ENCODE assay signal across 26 mouse cellular contexts in the genomic region with DNA sequence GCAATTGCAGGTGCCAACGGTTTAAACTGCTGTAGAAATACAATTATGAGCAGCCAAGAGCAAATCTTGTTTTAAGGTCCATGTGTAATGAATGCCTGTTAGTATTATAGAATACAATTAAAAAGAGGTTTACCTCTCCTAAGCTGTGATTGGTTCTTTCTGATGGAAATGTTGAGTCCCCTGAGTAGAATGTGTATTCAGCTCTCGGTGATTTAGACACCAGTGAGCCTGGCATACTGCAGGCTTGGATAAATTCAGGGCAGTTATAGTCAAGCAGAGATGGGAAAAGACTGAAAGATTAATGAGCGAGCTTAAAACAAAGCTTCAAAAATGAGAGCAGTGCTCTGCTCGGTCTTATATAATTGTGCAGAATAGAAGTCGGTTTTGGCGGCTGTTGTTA.
DNase-seq lines count a peak whose midpoint lies in the region; ATAC-seq lines count a peak whose summit lies in the region.
"Had no signal": no experiment of that assay in that cellular context is flagged by ENCODE, and none has a peak within 500 bp of the region (broad histone marks: within the 10 kb centered on the region; RNA-seq: fewer than 3 reads in every experiment).

No protein-coding gene starts in this region.

- WGBS in hindbrain, embryonic 12.5 days: 74% methylated on average over 6 of the region's 6 CpGs
- WGBS in hindbrain, embryonic 16.5 days: 61% methylated on average over 6 of the region's 6 CpGs
- WGBS in midbrain, embryonic 12.5 days: 55% methylated on average over 6 of the region's 6 CpGs
- 81% methylated on average over 6 of the region's 6 CpGs for WGBS in midbrain, embryonic 10.5 days
- 97% methylated on average over 6 of the region's 6 CpGs for WGBS in macrophage (ENCODE audit: missing documents)
- WGBS in neural tube, embryonic 15.5 days: 43% methylated on average over 6 of the region's 6 CpGs
- WGBS in kidney, embryonic 16.5 days: 85% methylated on average over 6 of the region's 6 CpGs

- no peak for ATAC-seq in hindbrain, embryonic 12.5 days (ENCODE audit: low FRiP score)
- ATAC-seq in hindbrain, embryonic 16.5 days: no peak
- no peak for ATAC-seq in midbrain, embryonic 12.5 days (ENCODE audit: low FRiP score, low read depth)
- ATAC-seq in neural tube, embryonic 15.5 days (ENCODE audit: low FRiP score): no peak
- no peak for ATAC-seq in kidney, embryonic 16.5 days (ENCODE audit: low FRiP score, low TSS enrichment)
- ATAC-seq: forebrain, embryonic 16.5 days; Patski had no signal

- H3K4me1 ChIP-seq in hindbrain, embryonic 12.5 days: peaks cover 30% of the 10 kb centered on the region
- H3K4me1 ChIP-seq in hindbrain, embryonic 16.5 days (ENCODE audit: control insufficient read depth, insufficient read depth, low read depth, low read length): peaks cover 19% of the 10 kb centered on the region
- H3K4me1 ChIP-seq in midbrain, embryonic 12.5 days: peaks cover 29% of the 10 kb centered on the region
- peaks cover 20% of the 10 kb centered on the region for H3K4me1 ChIP-seq in midbrain, embryonic 10.5 days
- H3K4me1 ChIP-seq in neural tube, embryonic 15.5 days: peaks cover 27% of the 10 kb centered on the region
- H3K4me1 ChIP-seq in kidney, embryonic 16.5 days (ENCODE audit: insufficient read depth, low read length): peaks cover 6% of the 10 kb centered on the region; the same call in 1 of the 2 replicates
- H3K4me1 ChIP-seq: megakaryocyte, embryonic 14.5 days had no signal

- peaks cover 48% of the 10 kb centered on the region for H3K79me2 ChIP-seq in macrophage (ENCODE audit: inconsistent target)

- H3K4me3 ChIP-seq in hindbrain, embryonic 12.5 days: no peak overlapping the region
- no peak overlapping the region for H3K4me3 ChIP-seq in hindbrain, embryonic 16.5 days (ENCODE audit: low read length)
- no peak overlapping the region for H3K4me3 ChIP-seq in midbrain, embryonic 12.5 days
- H3K4me3 ChIP-seq in midbrain, embryonic 10.5 days: no peak overlapping the region
- H3K4me3 ChIP-seq in macrophage (ENCODE audit: inconsistent target): no peak overlapping the region
- no peak overlapping the region for H3K4me3 ChIP-seq in neural tube, embryonic 15.5 days (replicated peaks)
- no peak overlapping the region for H3K4me3 ChIP-seq in kidney, embryonic 16.5 days (ENCODE audit: low read length)
- H3K4me3 ChIP-seq: heart, embryonic 12.5 days; limb, embryonic 15.5 days; megakaryocyte, embryonic 14.5 days had no signal

- no peaks in the 10 kb centered on the region for H3K36me3 ChIP-seq in hindbrain, embryonic 12.5 days
- H3K36me3 ChIP-seq in hindbrain, embryonic 16.5 days (ENCODE audit: control insufficient read depth, insufficient read depth, low read length): no peaks in the 10 kb centered on the region
- no peaks in the 10 kb centered on the region for H3K36me3 ChIP-seq in midbrain, embryonic 12.5 days
- no peaks in the 10 kb centered on the region for H3K36me3 ChIP-seq in midbrain, embryonic 10.5 days
- no peaks in the 10 kb centered on the region for H3K36me3 ChIP-seq in macrophage (ENCODE audit: inconsistent target)
- no peaks in the 10 kb centered on the region for H3K36me3 ChIP-seq in neural tube, embryonic 15.5 days
- H3K36me3 ChIP-seq in kidney, embryonic 16.5 days (ENCODE audit: insufficient read depth, low read length): no peaks in the 10 kb centered on the region
- H3K36me3 ChIP-seq: G1E; heart, embryonic 12.5 days; limb, embryonic 15.5 days had no signal

- H3K9me3 ChIP-seq in hindbrain, embryonic 12.5 days (replicated peaks): no peaks in the 10 kb centered on the region
- no peaks in the 10 kb centered on the region for H3K9me3 ChIP-seq in hindbrain, embryonic 16.5 days (ENCODE audit: control insufficient read depth, low read length)
- no peaks in the 10 kb centered on the region for H3K9me3 ChIP-seq in midbrain, embryonic 12.5 days
- H3K9me3 ChIP-seq in midbrain, embryonic 10.5 days (replicated peaks): no peaks in the 10 kb centered on the region
- no peaks in the 10 kb centered on the region for H3K9me3 ChIP-seq in neural tube, embryonic 15.5 days (replicated peaks)
- H3K9me3 ChIP-seq in kidney, embryonic 16.5 days (ENCODE audit: low read length): no peaks in the 10 kb centered on the region
- H3K9me3 ChIP-seq: heart, embryonic 12.5 days; limb, embryonic 15.5 days; megakaryocyte, embryonic 14.5 days had no signal

- no peak overlapping the region for H3K4me2 ChIP-seq in hindbrain, embryonic 12.5 days (replicated peaks)
- no peak overlapping the region for H3K4me2 ChIP-seq in hindbrain, embryonic 16.5 days (ENCODE audit: low read length)
- H3K4me2 ChIP-seq in midbrain, embryonic 12.5 days (replicated peaks): no peak overlapping the region
- no peak overlapping the region for H3K4me2 ChIP-seq in neural tube, embryonic 15.5 days
- no peak overlapping the region for H3K4me2 ChIP-seq in kidney, embryonic 16.5 days (replicated peaks; ENCODE audit: low read depth, low read length)
- H3K4me2 ChIP-seq: heart, embryonic 12.5 days; limb, embryonic 15.5 days; lung, embryonic 14.5 days had no signal

- H3K27ac ChIP-seq in hindbrain, embryonic 12.5 days: peak overlapping the region; percentile 36; the same call in 1 of the 2 replicates
- H3K27ac ChIP-seq in hindbrain, embryonic 16.5 days (ENCODE audit: low read depth, low read length): no peak overlapping the region
- H3K27ac ChIP-seq in midbrain, embryonic 12.5 days (replicated peaks): peak overlapping the region; percentile 35; the same call in 1 of the 2 replicates
- H3K27ac ChIP-seq in midbrain, embryonic 10.5 days (replicated peaks): no peak overlapping the region
- peak overlapping the region; percentile 51 for H3K27ac ChIP-seq in macrophage
- 0 out of 2 replicates have a peak overlapping the region, but pooled peaks have one; percentile 3 for H3K27ac ChIP-seq in neural tube, embryonic 15.5 days (replicated peaks)
- H3K27ac ChIP-seq in kidney, embryonic 16.5 days (ENCODE audit: low read length): no peak overlapping the region
- H3K27ac ChIP-seq: limb, embryonic 15.5 days; liver, embryonic 14.5 days had no signal

- H3K27me3 ChIP-seq in hindbrain, embryonic 12.5 days: no peaks in the 10 kb centered on the region
- H3K27me3 ChIP-seq in hindbrain, embryonic 16.5 days (replicated peaks; ENCODE audit: control insufficient read depth, insufficient read depth, low read length): no peaks in the 10 kb centered on the region
- H3K27me3 ChIP-seq in midbrain, embryonic 12.5 days: no peaks in the 10 kb centered on the region
- no peaks in the 10 kb centered on the region for H3K27me3 ChIP-seq in midbrain, embryonic 10.5 days (ENCODE audit: low read depth, poor library complexity, severe bottlenecking)
- H3K27me3 ChIP-seq in neural tube, embryonic 15.5 days (replicated peaks): no peaks in the 10 kb centered on the region
- H3K27me3 ChIP-seq in kidney, embryonic 16.5 days (ENCODE audit: insufficient read depth, low read length): no peaks in the 10 kb centered on the region
- H3K27me3 ChIP-seq: CH12.LX; heart, embryonic 12.5 days; limb, embryonic 15.5 days; megakaryocyte, embryonic 14.5 days; Patski had no signal

- DNase-seq in midbrain, embryonic 10.5 days (ENCODE audit: low spot score): no peak
- DNase-seq: adrenal gland, postnatal 36 days; B cell, adult 2 months; gastrocnemius, postnatal 25 days; heart, adult 18-20 months; heart, postnatal 10 days; layer of hippocampus, postnatal 36 days; left cerebral cortex, postnatal 4 days; lung, embryonic 14.5 days; right cerebral cortex, adult 18-20 months; right cerebral cortex, postnatal 4 days; thymus, postnatal 14 days had no signal

- H3K9ac ChIP-seq in hindbrain, embryonic 12.5 days: no peak overlapping the region
- no peak overlapping the region for H3K9ac ChIP-seq in hindbrain, embryonic 16.5 days (ENCODE audit: low read depth, low read length)
- H3K9ac ChIP-seq in midbrain, embryonic 12.5 days (replicated peaks): no peak overlapping the region
- H3K9ac ChIP-seq in neural tube, embryonic 15.5 days (replicated peaks): no peak overlapping the region
- no peak overlapping the region for H3K9ac ChIP-seq in kidney, embryonic 16.5 days (replicated peaks; ENCODE audit: low read length)
- H3K9ac ChIP-seq: heart, embryonic 12.5 days; limb, embryonic 15.5 days; liver, embryonic 14.5 days; lung, embryonic 14.5 days had no signal

Comparison
In these comparisons a context has a peak if more than half of its experiments do, and no peak if none do; other contexts are left out.
1. H3K27ac ChIP-seq: peak in hindbrain, embryonic 12.5 days (single experiment), midbrain, embryonic 12.5 days (single experiment), macrophage (single experiment) and neural tube, embryonic 15.5 days (single experiment); none in hindbrain, embryonic 16.5 days (single experiment), midbrain, embryonic 10.5 days (single experiment) and kidney, embryonic 16.5 days (single experiment).